ENCODE assay signal across 16 mouse cellular contexts in the genomic region with DNA sequence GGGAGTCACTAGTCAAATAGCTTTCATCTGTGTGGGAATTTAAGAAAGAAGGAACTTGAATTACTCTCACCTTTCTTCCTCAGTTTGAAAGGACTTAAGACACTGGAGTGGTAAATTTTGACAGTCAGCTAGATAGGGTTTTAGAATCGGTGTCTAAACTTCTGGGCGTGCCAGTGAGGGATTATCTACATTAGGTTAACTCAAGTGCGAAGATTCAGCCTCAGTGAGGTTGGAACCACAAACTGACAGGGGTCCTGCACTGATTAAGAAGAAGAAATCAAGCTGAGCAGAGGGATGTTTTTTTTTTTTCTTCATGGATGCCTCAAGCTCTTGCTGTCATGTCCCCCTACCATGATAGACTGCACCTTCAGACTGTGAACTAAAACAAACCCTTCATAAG.
"Had no signal": no experiment of that assay in that cellular context is flagged by ENCODE, and none has a peak within 500 bp of the region (broad histone marks: within the 10 kb centered on the region; RNA-seq: fewer than 3 reads in every experiment).

No protein-coding gene starts in this region.

- H3K36me3 ChIP-seq: neural tube, embryonic 13.5 days; neural tube, embryonic 15.5 days; stomach, embryonic 15.5 days had no signal

- DNase-seq: retina, postnatal 1 day; right cerebral cortex, adult 18-20 months; right cerebral cortex, postnatal 14 days; right cerebral cortex, postnatal 25 days; right cerebral cortex, postnatal 4 days; spleen, adult 18-20 months; thymus, adult 18-20 months; thymus, adult 2 months; thymus, postnatal 14 days; thymus, postnatal 25 days; thymus, postnatal 36 days; thymus, postnatal 4 days had no signal

- H3K9me3 ChIP-seq: neural tube, embryonic 13.5 days; neural tube, embryonic 15.5 days; stomach, embryonic 15.5 days had no signal

- H3K27ac ChIP-seq: neural tube, embryonic 13.5 days; neural tube, embryonic 15.5 days; stomach, embryonic 15.5 days; stomach, postnatal 0 days had no signal

- H3K4me3 ChIP-seq: neural tube, embryonic 13.5 days; neural tube, embryonic 15.5 days; stomach, embryonic 15.5 days had no signal

- H3K4me1 ChIP-seq: neural tube, embryonic 13.5 days; neural tube, embryonic 15.5 days; stomach, embryonic 15.5 days had no signal

- H3K27me3 ChIP-seq: neural tube, embryonic 13.5 days; neural tube, embryonic 15.5 days; stomach, embryonic 15.5 days had no signal

- H3K9ac ChIP-seq: neural tube, embryonic 13.5 days; neural tube, embryonic 15.5 days; stomach, embryonic 15.5 days had no signal
